In the genomic region with DNA sequence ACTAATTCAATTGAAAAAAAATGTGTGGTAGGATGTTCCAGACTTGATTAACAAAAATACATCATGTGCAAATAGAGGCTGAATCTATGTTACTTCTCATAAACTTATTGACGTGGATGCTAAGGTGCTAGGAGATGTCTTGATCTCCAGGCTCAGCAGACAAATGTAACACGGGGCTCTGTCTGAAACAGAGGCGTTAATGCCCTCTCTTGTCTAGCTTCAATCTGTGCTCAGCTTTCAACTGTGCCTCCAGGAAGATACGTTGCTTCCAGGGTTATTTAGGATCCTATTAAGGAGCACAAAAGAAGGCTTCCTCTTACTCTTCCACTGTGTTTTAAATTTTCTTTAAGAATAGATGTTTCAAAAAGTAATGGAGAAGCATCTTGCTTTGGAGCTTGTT, we compare ENCODE assay signal across 25 mouse cellular contexts. TPM values are rescaled to one million over a fixed set of nuclear protein-coding genes. Genes with fewer than 3 reads are reported as not detected.
"Had no signal": no experiment of that assay in that cellular context is flagged by ENCODE, and none has a peak within 500 bp of the region (broad histone marks: within the 10 kb centered on the region; RNA-seq: fewer than 3 reads in every experiment).

No protein-coding gene starts in this region.

- H3K9ac ChIP-seq: liver, embryonic 15.5 days; liver, postnatal 0 days; lung, embryonic 15.5 days; midbrain, embryonic 12.5 days; neural tube, embryonic 13.5 days; neural tube, embryonic 15.5 days had no signal

- H3K4me2 ChIP-seq: liver, embryonic 15.5 days; lung, embryonic 15.5 days; midbrain, embryonic 12.5 days; neural tube, embryonic 13.5 days; neural tube, embryonic 15.5 days had no signal

- H3K36me3 ChIP-seq: liver, embryonic 15.5 days; lung, embryonic 15.5 days; midbrain, embryonic 12.5 days; neural tube, embryonic 13.5 days; neural tube, embryonic 15.5 days had no signal

- H3K27me3 ChIP-seq: megakaryocyte, embryonic 14.5 days; midbrain, embryonic 12.5 days had no signal

- H3K9me3 ChIP-seq: liver, embryonic 15.5 days; lung, embryonic 15.5 days; megakaryocyte, embryonic 14.5 days; midbrain, embryonic 12.5 days; neural tube, embryonic 13.5 days; neural tube, embryonic 15.5 days had no signal

- ATAC-seq: liver, postnatal 0 days; lung, postnatal 0 days; midbrain, embryonic 16.5 days had no signal

- H3K4me3 ChIP-seq: liver, embryonic 15.5 days; lung, embryonic 15.5 days; megakaryocyte, embryonic 14.5 days; midbrain, embryonic 12.5 days; neural tube, embryonic 13.5 days; neural tube, embryonic 15.5 days had no signal

- DNase-seq: liver, postnatal 0 days; lung, adult 2 months; lung, postnatal 14 days; lung, postnatal 36 days; retina, postnatal 1 day; right cerebral cortex, adult 18-20 months; right cerebral cortex, postnatal 25 days; right cerebral cortex, postnatal 4 days; spleen, adult 18-20 months; thymus, adult 18-20 months; thymus, postnatal 14 days; thymus, postnatal 36 days had no signal

- H3K27ac ChIP-seq: liver, embryonic 15.5 days; lung, embryonic 15.5 days; macrophage; midbrain, embryonic 12.5 days; neural tube, embryonic 13.5 days; neural tube, embryonic 15.5 days had no signal

- H3K4me1 ChIP-seq: liver, embryonic 15.5 days; lung, embryonic 15.5 days; megakaryocyte, embryonic 14.5 days; midbrain, embryonic 12.5 days; neural tube, embryonic 13.5 days; neural tube, embryonic 15.5 days had no signal

RNA-seq across cellular contexts. Expression of a gene that starts 20.8 kb away (rescaled TPM):
- total RNA-seq: megakaryocyte progenitor cell, adult 5-6 weeks had no signal
- polyA plus RNA-seq: liver, embryonic 15.5 days; liver, postnatal 0 days; lung, adult 2 months; lung, postnatal 0 days; macrophage; midbrain, embryonic 12.5 days; midbrain, embryonic 16.5 days; myocyte; neural tube, embryonic 11.5 days; neural tube, embryonic 15.5 days; small intestine, adult 2 months had no signal
